Mouse (Mus musculus) CH12.LX (cell line): ENCODE measurements around the gene Hpn. TPM values are rescaled to one million over a fixed set of nuclear protein-coding genes. Genes with fewer than 3 reads are reported as not detected.

ENCODE experiments used
- DNase-seq: peaks from one replicate; pipeline ENCODE4 v3.0.0-alpha.2; 2013; ENCODE audit errors: extremely low read depth
- H3K27ac ChIP-seq: 2 replicates; pipeline ENCODE4 v1.5.1; 2012; ENCODE audit warnings: low read depth, mild to moderate bottlenecking, control low read depth, moderate library complexity; ENCODE audit not compliant: insufficient read depth
- H3K27me3 ChIP-seq: replicated peaks from 2 replicates; pipeline ENCODE3; 2012; ENCODE audit warnings: inconsistent platforms
- H3K36me3 ChIP-seq, 2 experiments: replicated peaks in 1 of 2; 2 replicates each; pipeline versions ENCODE3 to v1.6.1; 2012; ENCODE audit warnings: inconsistent platforms in 1 of 2, low read length in 1 of 2, mild to moderate bottlenecking in 1 of 2, mixed read lengths in 1 of 2, moderate library complexity in 1 of 2; ENCODE audit not compliant: control insufficient read depth in 1 of 2, insufficient read depth in 1 of 2
- H3K4me1 ChIP-seq, 2 experiments: 2 replicates each; pipeline ENCODE4 v1.6.1; 2012; ENCODE audit warnings: inconsistent platforms in 1 of 2, moderate library complexity in 1 of 2; ENCODE audit not compliant: insufficient read depth in 2 of 2, control insufficient read depth in 1 of 2
- H3K4me2 ChIP-seq: 2 replicates; pipeline ENCODE4 v1.6.1; 2012; ENCODE audit warnings: low read depth, mild to moderate bottlenecking, control low read depth; ENCODE audit not compliant: poor library complexity, insufficient read depth, severe bottlenecking
- H3K4me3 ChIP-seq, 3 experiments: fragments of 150-350 bp in 1 of 3; sonication (generic) in 1 of 3; replicated peaks in 1 of 3; 2 replicates each; pipeline versions ENCODE3 to v1.5.1; 2011 to 2012; ENCODE audit warnings: low read depth in 2 of 3, low read length in 2 of 3, mild to moderate bottlenecking in 2 of 3, moderate library complexity in 2 of 3, control low read depth in 1 of 3, improper control_type of control experiment in 1 of 3, inconsistent platforms in 1 of 3, mixed read lengths in 1 of 3; ENCODE audit not compliant: poor library complexity in 1 of 3
- H3K79me2 ChIP-seq: replicated peaks from 2 replicates; pipeline ENCODE4 v1.6.1; 2012; ENCODE audit warnings: mild to moderate bottlenecking, moderate library complexity; ENCODE audit not compliant: control insufficient read depth, poor library complexity, insufficient read depth, severe bottlenecking; ENCODE audit errors: extremely low read depth
- H3K9ac ChIP-seq: 2 replicates; pipeline ENCODE4 v1.6.1; 2012; ENCODE audit warnings: low read depth, mild to moderate bottlenecking, control low read depth, moderate library complexity; ENCODE audit not compliant: insufficient read depth
- H3K9me3 ChIP-seq: replicated peaks from 2 replicates; pipeline ENCODE3; 2012; ENCODE audit warnings: low read length, inconsistent platforms, mixed read lengths
- BHLHE40 ChIP-seq: IDR thresholded peaks from 2 replicates; pipeline ENCODE4 v1.6.1; 2011; ENCODE audit warnings: mild to moderate bottlenecking, low read depth, low read length, improper control_type of control experiment
- CHD1 ChIP-seq: IDR thresholded peaks from 2 replicates; pipeline ENCODE4 v1.6.1; 2012; ENCODE audit warnings: low read depth, low read length, improper control_type of control experiment, inconsistent platforms
- CHD2 ChIP-seq: IDR thresholded peaks from 2 replicates; pipeline ENCODE4 v1.6.1; 2011; ENCODE audit warnings: low read length, improper control_type of control experiment
- CTCF ChIP-seq, 2 experiments: IDR thresholded peaks in 1 of 2; conservative IDR thresholded peaks in 1 of 2; 2 replicates each; pipeline ENCODE4 v1.5.1; 2011 to 2012; ENCODE audit warnings: low read depth in 2 of 2, low read length in 2 of 2, improper control_type of control experiment in 1 of 2, inconsistent platforms in 1 of 2, mild to moderate bottlenecking in 1 of 2, moderate library complexity in 1 of 2
- E2F4 ChIP-seq: IDR thresholded peaks from 2 replicates; pipeline ENCODE4 v1.6.1; 2011; ENCODE audit warnings: low read depth, low read length, improper control_type of control experiment; ENCODE audit not compliant: insufficient replicate concordance
- ELF1 ChIP-seq: IDR thresholded peaks from 2 replicates; pipeline ENCODE4 v1.6.1; 2014; ENCODE audit warnings: low read depth, mild to moderate bottlenecking, inconsistent platforms, low read length, improper control_type of control experiment
- EP300 ChIP-seq: IDR thresholded peaks from 2 replicates; pipeline ENCODE4 v1.6.1; 2011; ENCODE audit warnings: low read length, improper control_type of control experiment
- MEF2A ChIP-seq: IDR thresholded peaks from 2 replicates; pipeline ENCODE4 v1.6.1; 2014; ENCODE audit warnings: low read depth, mild to moderate bottlenecking, inconsistent platforms, low read length, improper control_type of control experiment, borderline replicate concordance
- MXI1 ChIP-seq: IDR thresholded peaks from 2 replicates; pipeline ENCODE4 v1.6.1; 2011; ENCODE audit warnings: mild to moderate bottlenecking, low read depth, low read length, improper control_type of control experiment
- MYC ChIP-seq: IDR thresholded peaks from 2 replicates; pipeline ENCODE4 v1.6.1; 2011; ENCODE audit warnings: low read depth, mild to moderate bottlenecking, improper control_type of control experiment, low read length
- NELFE ChIP-seq: IDR thresholded peaks from 2 replicates; pipeline ENCODE4 v1.6.1; 2011; ENCODE audit warnings: low read depth, low read length, improper control_type of control experiment
- NRF1 ChIP-seq: IDR thresholded peaks from 2 replicates; pipeline ENCODE4 v1.6.1; 2014; ENCODE audit warnings: low read depth, mild to moderate bottlenecking, inconsistent platforms, low read length, improper control_type of control experiment, moderate library complexity
- POLR2AphosphoS2 ChIP-seq: IDR thresholded peaks from 2 replicates; pipeline ENCODE4 v1.6.1; 2011; ENCODE audit warnings: low read depth, low read length, improper control_type of control experiment
- RAD21 ChIP-seq: IDR thresholded peaks from 2 replicates; pipeline ENCODE4 v1.6.1; 2011; ENCODE audit warnings: low read depth, mild to moderate bottlenecking, low read length, improper control_type of control experiment, moderate library complexity
- RCOR1 ChIP-seq: conservative IDR thresholded peaks from 2 replicates; pipeline ENCODE4 v1.6.1; 2012; ENCODE audit warnings: low read depth, mild to moderate bottlenecking, inconsistent platforms, low read length, improper control_type of control experiment
- SMC3 ChIP-seq: IDR thresholded peaks from 2 replicates; pipeline ENCODE4 v1.6.1; 2011; ENCODE audit warnings: low read depth, low read length, improper control_type of control experiment
- TBP ChIP-seq: conservative IDR thresholded peaks from 2 replicates; pipeline ENCODE4 v1.6.1; 2011; ENCODE audit warnings: low read depth, low read length, improper control_type of control experiment
- TCF12 ChIP-seq: IDR thresholded peaks from 2 replicates; pipeline ENCODE4 v1.6.1; 2014; ENCODE audit warnings: low read depth, mild to moderate bottlenecking, inconsistent platforms, low read length, improper control_type of control experiment
- UBTF ChIP-seq: IDR thresholded peaks from 2 replicates; pipeline ENCODE4 v1.6.1; 2012; ENCODE audit warnings: low read depth, mild to moderate bottlenecking, inconsistent platforms, low read length, improper control_type of control experiment, moderate library complexity
- USF2 ChIP-seq: conservative IDR thresholded peaks from 2 replicates; pipeline ENCODE4 v1.6.1; 2011; ENCODE audit warnings: low read depth, low read length, improper control_type of control experiment
- ZKSCAN1 ChIP-seq: IDR thresholded peaks from 2 replicates; pipeline ENCODE4 v1.6.1; 2012; ENCODE audit warnings: low read depth, inconsistent platforms, low read length, improper control_type of control experiment, borderline replicate concordance
- ZMIZ1 ChIP-seq: IDR thresholded peaks from 2 replicates; pipeline ENCODE4 v1.6.1; 2012; ENCODE audit warnings: low read depth, mild to moderate bottlenecking, inconsistent platforms, low read length, improper control_type of control experiment
- ZNF384 ChIP-seq: IDR thresholded peaks from 2 replicates; pipeline ENCODE4 v1.6.1; 2012; ENCODE audit warnings: low read depth, low read length, improper control_type of control experiment, inconsistent platforms
- dilution Hi-C: fragments of 300-500 bp; cut with MboI; formaldehyde crosslinking; loops from 2 replicates; pipeline ENCODE4 v1.14.3; 2020; ENCODE audit warnings: low sequenced_read_pairs; ENCODE audit not compliant: extremely low pct_unique_long_range_greater_than_20kb, extremely low pct_ligation_motif_present
- in situ Hi-C: fragments of 300-500 bp; cut with MboI; formaldehyde crosslinking; loops from 3 replicates; pipeline ENCODE4 v1.14.3; 2019; ENCODE audit warnings: low sequenced_read_pairs, low pct_ligation_motif_present, low pct_unique_long_range_greater_than_20kb, mixed read lengths
- polyA plus RNA-seq: library from polyadenylated mRNA; unstranded; fragments of >175 nt; gene quantifications from 2 replicates; pipeline ENCODE4 v1.2.1, GENCODE M21; 2012; ENCODE audit warnings: low read depth; ENCODE audit not compliant: insufficient read length
- total RNA-seq, 2 experiments: library from RNA; depleted of rRNA; stranded (reverse); fragments of 300-350 nt in 1 of 2; fragments of >200 nt in 1 of 2; gene quantifications; 2 replicates each; pipeline ENCODE4 v1.2.3; 2012 to 2014

Gene Hpn
- total and polyA plus RNA-seq, 3 experiments = 3.0 to 16.7 (median 8.7) TPM

GRCm38 (mm10) chr7:31060621-31061010 lies 54.5 kb downstream of the Hpn start:
- Histone ChIP-seq H3K9me3 (no peaks in the 10 kb centered on the region), H3K4me2 (no peak overlapping the region), H3K36me3 (no peaks in the 10 kb centered on the region), H3K27me3 (peaks cover 41% of the 10 kb centered on the region), H3K27ac (no peak overlapping the region), H3K4me1 (peaks cover 3 to 13% of the 10 kb centered on the region in 2 experiments), H3K4me3 (no peak overlapping the region), H3K9ac (no peak overlapping the region), H3K79me2 (no peaks in the 10 kb centered on the region)
- dilution Hi-C loops (no loop called here), in situ Hi-C loops (loop anchor here (5.0 kb wide), 1 partner anchor 37 kb away; no protein-coding TSS in a partner anchor)
- no peak for DNase-seq
- TF ChIP-seq USF2 (no peak), E2F4 (no peak), NELFE (no peak), RAD21 (no peak), UBTF (no peak), TCF12 (no peak), ZKSCAN1 (no peak), ZMIZ1 (no peak), SMC3 (no peak), MYC (no peak), ZNF384 (no peak)

GRCm38 (mm10) chr7:31059919-31060620 lies 55.0 kb downstream of the Hpn start:
- Histone ChIP-seq H3K27me3 (peaks cover 39% of the 10 kb centered on the region), H3K4me1 (peaks cover 0 to 7% of the 10 kb centered on the region in 2 experiments; a peak in 2 of 4 replicates), H3K79me2 (no peaks in the 10 kb centered on the region), H3K4me2 (no peak overlapping the region), H3K27ac (no peak overlapping the region), H3K36me3 (no peaks in the 10 kb centered on the region), H3K4me3 (no peak overlapping the region), H3K9ac (no peak overlapping the region), H3K9me3 (no peaks in the 10 kb centered on the region)
- in situ Hi-C loops = loop anchor here (5.0 kb wide), 1 partner anchor 37 kb away; no protein-coding TSS in a partner anchor
- TF ChIP-seq ELF1 (no peak), TBP (no peak), POLR2AphosphoS2 (no peak), CHD1 (no peak), MYC (no peak), NRF1 (no peak), RCOR1 (no peak), CHD2 (no peak), CTCF (conservative IDR thresholded peaks at IDR 0.05 in 1 of 2, IDR thresholded peaks at IDR 0.05 in 1 of 2; ENCODE audit: low read depth in 2 of 2, low read length in 2 of 2) (no peak), TCF12 (no peak), EP300 (no peak), MEF2A (no peak), MXI1 (no peak), NELFE (no peak), BHLHE40 (no peak)
- dilution Hi-C loops = no loop called here
- no peak for DNase-seq
